Mouse (Mus musculus) natural killer cell, adult 2 months (primary cell): Measurements from ENCODE around the gene Shox2.

Experiments used
- DNase-seq, 2 experiments: peaks; one replicate each; pipeline ENCODE4 v3.0.0; 2022; ENCODE audit warnings: low spot score in 2 of 2

Gene Shox2

GRCm38 (mm10) chr3:66964884-66965283 is 16.7 kb downstream of the Shox2 start:
- no peak for DNase-seq

DNA sequence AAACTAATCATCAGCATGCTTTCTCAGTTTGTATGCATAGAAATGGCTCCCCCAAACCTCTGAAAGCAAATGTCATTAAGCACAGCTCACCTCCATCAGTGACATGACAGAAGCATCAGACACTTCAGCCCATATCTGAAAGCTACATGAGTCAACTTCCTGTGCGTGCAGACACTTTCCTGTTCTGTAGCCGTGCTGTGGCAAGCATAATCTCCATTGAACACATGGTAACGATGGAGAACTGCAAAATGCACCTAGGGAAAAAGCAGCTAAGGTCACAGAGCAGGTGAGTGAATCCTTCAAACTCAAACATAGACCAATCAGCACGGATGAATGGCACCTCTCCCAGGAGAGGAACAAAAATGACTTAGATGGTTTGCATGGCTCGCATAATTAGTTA is 21.6 kb downstream of the Shox2 start:
- no peak for DNase-seq

DNA sequence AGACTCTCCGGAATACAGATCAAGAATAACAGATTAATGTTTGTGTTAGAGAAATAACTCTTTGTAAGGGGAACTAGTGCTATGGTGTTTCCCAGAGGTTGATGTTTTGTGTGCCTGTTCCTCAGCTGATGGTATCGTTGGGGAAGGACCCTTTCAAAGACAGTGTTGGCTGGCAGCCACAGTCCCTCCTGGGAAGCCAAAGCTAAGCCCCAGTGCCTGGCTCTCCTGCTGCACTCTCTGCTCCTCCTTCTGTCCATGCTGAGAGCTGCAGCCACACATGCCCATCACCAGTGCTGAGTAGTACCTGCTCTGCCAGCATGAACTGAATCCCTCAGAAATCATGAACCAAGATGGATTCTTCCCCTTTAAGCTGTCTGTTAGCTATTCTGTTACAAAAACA is 26.4 kb downstream of the Shox2 start:
- DNase-seq, result no peak

DNA sequence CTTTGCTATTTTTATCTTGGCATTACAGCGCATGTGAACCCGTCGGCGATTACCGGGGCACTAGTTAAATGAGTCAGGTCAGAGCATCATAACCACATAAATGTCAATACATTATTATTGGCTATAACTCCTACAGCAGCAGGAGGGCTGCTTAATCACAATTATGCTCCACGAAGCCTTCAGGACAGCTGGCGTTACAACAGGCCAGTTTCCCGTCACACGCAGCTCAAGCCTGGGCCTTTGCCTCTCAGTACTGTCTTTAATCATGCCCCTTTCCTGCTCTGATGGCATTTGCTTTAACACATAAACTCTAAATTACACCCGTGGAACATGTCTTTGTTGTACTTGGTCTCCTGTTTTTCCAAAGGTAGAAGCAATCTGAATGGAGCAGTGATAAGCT is 41.9 kb downstream of the Shox2 start:
- DNase-seq, result no peak

GRCm38 (mm10) chr3:66922436-66922835 is 59.1 kb downstream of the Shox2 start:
- DNase-seq, result no peak
